Mouse (Mus musculus) layer of hippocampus, adult 8-10 months (tissue): Measurements from ENCODE around the gene Orai3. TPM values are rescaled to one million over a fixed set of nuclear protein-coding genes. Genes with fewer than 3 reads are reported as not detected.
"Not testable (repeated sequence)": the region's sequence is repeated elsewhere in the genome, so short reads cannot be mapped to it uniquely, and the experiment has no call there.

Experiments
- DNase-seq, 2 experiments: peaks; one replicate each; pipeline ENCODE4 v3.0.0; 2022; ENCODE audit warnings: low spot score in 2 of 2
- total RNA-seq, 4 experiments: library from RNA; stranded (reverse); gene quantifications; 2 replicates each; pipeline ENCODE4 v1.2.4; 2022

Orai3 gene
- 10 to 100 TPM; 25.8 to 30.7 (median 29.4) TPM for total RNA-seq

DNA sequence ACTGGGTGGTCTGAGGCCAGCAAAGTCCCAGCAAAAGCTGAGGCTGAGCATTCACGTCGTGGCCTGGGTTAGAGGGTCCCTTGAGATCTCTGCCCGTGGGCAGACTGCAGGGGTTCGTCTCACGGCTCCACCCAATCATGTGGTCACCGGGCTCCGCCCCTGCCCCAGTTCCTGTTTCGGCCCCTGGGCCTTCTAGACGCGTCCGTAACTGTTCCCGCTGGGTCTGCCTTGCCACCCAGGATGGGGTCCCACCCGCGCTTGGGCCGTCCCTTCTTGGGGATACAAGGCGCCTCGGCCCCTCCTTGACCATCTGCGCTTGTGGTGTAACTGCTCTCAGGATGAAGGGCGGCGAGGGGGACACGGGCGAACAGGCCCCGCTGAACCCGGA is at the start of gene Orai3:
Gene Orai3 (plus strand): TSS at position 165 of the 388 bp plus-strand sequence.
- DNase-seq = peak; percentile 83

- DNase-seq = no peak
Observed at GRCm38 (mm10) chr7:127725490-127725889, 44.1 kb upstream of the Orai3 start.

DNA sequence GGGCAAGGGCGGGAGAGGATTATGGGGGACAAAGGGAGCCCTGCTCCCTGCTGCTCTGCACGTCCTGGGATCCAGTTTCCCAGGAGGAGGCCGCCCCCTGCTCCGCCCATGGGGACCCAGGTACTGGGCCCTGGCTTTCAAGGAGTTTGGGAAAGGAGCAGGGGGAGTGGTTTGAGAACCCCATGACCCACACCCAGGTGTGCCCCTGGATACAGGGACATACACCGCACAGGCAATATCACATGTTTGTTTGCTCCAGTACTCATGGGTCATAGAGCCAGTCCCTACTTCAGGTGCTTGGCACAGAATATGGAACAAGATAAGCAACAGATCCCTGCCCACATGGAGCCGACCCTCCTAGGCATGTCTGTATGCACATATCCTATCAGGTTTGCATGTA is 43.7 kb upstream of the Orai3 start:
- no peak for DNase-seq

DNA sequence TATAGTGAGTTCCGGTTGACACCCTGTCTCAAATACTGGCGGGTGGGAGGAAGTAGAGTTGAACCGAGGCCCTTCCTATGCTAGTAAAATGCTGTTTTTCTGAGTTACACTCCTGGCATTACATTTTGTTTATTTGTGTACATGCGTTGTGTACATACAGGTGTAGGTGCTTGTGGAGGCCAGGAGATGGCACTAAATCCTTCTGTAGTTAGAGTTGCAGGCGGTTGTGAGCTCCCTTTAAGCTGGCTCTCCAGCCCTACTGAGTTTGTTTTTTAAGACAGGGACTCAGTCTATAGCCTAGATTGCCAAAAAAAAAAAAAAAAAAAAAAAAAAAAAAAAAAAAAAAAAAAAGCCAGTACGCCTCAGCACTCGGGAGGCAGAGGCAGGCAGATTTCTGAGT is 41.7 kb upstream of the Orai3 start:
- DNase-seq = no peak

- DNase-seq = no peak
Observed at GRCm38 (mm10) chr7:127730170-127730569, 39.4 kb upstream of the Orai3 start.

- DNase-seq = not testable (repeated sequence)
Observed at GRCm38 (mm10) chr7:127732066-127732465, 37.5 kb upstream of the Orai3 start, which contains the start of gene Ctf2. Gene Ctf2 (minus strand): TSS chr7:127732166.

GRCm38 (mm10) chr7:127744366-127745045 is 25.1 kb upstream of the Orai3 start, which contains the start of gene Fbxl19:
Gene Fbxl19 (plus strand): TSS chr7:127744543.
- peak in 1 of 2 experiments; percentile 72 for DNase-seq

DNA sequence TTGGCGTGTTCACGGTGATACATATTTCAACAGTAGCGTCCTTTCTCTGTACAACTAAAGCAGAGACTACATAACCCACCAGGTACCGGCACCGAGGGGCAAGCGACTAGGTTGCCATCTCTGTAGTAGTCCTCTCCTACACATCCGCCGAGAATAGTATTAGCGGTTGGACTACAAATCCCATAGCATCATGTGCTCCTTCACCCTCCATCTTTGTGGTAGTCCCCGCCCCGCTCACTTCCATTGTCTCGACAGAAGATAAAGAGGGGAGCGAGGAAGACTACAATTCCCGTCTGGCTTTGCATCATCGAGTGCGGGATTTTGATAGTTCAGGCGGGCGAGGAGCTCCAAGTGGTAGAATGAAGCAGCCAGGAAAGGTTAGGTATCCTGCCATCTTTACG is 24.4 kb upstream of the Orai3 start:
- DNase-seq = peak; percentile 95 to 98

DNA sequence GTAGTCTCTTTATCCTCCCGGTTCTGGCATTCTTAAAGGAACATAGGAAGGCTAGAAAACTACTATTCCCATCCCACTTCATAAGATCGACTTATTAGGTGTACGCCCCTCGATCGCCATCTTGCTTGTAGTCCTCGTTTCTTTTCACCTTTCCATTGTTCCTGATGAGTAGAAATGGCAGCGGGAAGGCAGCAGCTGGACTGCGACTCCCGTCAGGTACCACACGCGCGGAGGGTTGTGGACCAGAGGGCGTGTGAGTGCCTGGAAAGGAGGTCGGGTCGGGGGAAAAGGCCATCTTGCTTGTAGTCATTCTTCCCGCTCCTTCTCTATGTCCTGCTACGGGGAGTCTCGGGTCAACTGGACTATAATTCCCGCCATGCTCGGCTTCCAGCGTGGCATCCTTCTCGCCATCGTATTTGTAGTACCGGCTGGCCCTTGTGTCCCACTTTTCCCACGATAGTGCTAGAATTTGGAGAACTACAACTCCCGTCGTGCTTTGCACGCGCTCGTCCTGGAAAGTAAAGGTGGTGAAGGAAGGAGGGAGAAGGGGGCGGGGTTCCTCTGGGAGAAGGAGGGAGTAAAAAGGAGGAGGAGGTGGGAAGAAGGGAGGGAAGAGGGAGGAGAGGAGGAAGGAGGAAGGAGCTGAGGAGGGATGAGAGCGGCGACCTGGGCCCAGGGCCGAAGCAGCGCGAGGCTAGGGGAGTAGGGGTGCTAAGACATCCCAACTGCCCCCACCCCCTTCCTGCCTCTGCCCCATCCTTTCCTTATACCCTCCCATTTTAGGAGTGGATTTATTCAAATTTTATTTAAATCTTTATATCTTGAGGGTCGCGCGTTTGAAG is 23.7 kb upstream of the Orai3 start:
- peak; percentile 99 for DNase-seq

- no peak for DNase-seq
Observed at GRCm38 (mm10) chr7:127746494-127747491, 22.8 kb upstream of the Orai3 start.

GRCm38 (mm10) chr7:127747559-127748234 is 21.9 kb upstream of the Orai3 start:
- DNase-seq = no peak

DNA sequence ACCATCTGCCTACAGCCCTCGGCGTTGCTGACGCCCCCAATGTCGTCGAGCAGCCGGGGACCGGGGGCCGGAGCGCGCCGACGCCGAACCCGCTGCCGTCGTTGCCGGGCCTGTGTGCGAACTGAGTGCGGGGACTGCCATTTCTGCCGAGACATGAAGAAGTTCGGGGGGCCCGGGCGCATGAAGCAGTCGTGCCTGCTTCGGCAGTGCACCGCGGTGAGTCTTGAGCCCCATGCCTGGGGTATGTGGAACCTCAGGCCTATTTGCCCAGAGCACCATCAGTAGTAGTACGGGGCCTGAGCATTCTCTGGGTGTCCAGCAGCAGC is 21.4 kb upstream of the Orai3 start:
- DNase-seq = no peak

- DNase-seq = no peak
Observed at GRCm38 (mm10) chr7:127750131-127751127, 19.2 kb upstream of the Orai3 start.

- no peak for DNase-seq
Observed at GRCm38 (mm10) chr7:127751619-127752018, 18.0 kb upstream of the Orai3 start.

GRCm38 (mm10) chr7:127752069-127752468 is 17.5 kb upstream of the Orai3 start:
- no peak for DNase-seq

DNA sequence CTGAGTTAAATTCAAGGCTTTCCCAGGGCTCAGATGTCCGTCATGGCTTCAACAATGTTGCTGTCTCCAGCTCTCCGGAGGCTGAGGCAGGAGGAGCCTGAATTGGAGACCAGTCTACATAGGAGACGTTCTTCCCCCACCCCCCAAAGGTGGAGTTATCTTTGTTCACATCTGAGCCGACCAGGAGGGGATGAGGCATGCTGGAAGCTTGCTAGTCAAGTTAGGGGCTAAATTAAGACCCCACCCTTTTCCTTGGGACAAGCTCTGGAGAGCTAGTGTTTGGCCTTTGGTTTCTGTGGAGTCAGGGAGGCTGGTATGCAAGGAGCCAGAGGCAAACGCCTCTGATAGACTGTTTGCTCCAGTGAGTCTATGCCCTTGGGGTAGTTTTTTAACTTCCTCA is 16.5 kb upstream of the Orai3 start:
- no peak for DNase-seq

DNA sequence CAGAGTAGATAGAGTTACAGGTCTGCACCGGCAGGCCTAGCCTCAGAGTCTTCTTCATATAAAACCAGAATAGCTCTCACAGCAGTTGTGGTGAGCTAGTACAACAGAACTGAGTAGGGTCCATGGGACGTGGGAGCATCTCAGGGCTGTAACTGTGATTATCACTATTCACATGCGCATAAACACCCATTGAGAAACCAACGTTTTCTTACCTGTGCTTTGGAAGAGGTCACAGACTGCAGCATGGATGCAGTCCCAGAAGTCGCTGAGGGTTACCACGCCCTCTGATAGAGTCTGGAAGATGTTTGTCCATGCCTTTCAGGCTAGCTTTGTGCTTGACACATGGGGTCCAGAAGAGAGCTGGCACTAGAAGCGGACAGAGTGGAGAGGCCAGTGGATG is 15.9 kb upstream of the Orai3 start:
- no peak for DNase-seq

- no peak for DNase-seq
Observed at GRCm38 (mm10) chr7:127759716-127760115, 9.9 kb upstream of the Orai3 start.

GRCm38 (mm10) chr7:127760478-127760877 is 9.1 kb upstream of the Orai3 start:
- DNase-seq = no peak

- DNase-seq = no peak
Observed at GRCm38 (mm10) chr7:127761026-127761425, 8.6 kb upstream of the Orai3 start.
